Mouse (Mus musculus) ovary, postnatal 10 days (tissue): ENCODE measurements around the gene Aox4.

ENCODE experiments used
- DNase-seq: peaks from one replicate; pipeline ENCODE4 v3.0.0; 2022; ENCODE audit warnings: low spot score

The Aox4 gene

GRCm38 (mm10) chr1:58244487-58244886 lies 34.3 kb downstream of the Aox4 start:
- no peak for DNase-seq

DNA sequence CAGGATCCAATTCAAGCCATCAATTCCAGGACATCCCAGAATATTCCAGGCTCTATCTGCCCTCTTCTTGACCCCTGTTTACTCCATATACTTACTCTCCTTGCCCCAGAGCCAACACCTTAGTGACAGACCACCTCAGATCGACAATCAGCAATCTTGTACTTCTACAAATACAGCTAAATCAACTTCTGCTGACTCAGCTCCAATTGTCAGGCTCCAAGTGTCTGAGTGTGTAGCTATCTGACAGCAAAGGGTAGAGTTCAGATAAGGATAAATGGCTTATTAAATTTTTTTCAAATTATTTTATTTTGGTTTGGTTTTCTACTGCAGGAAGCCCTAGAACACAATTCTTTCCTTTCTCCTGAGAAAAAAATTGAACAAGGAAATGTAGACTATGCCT lies 38.3 kb downstream of the Aox4 start:
- DNase-seq = no peak

- DNase-seq = no peak
Observed at GRCm38 (mm10) chr1:58253466-58253865, 43.3 kb downstream of the Aox4 start.

GRCm38 (mm10) chr1:58257195-58257991 lies 47.2 kb downstream of the Aox4 start:
- no peak for DNase-seq

DNA sequence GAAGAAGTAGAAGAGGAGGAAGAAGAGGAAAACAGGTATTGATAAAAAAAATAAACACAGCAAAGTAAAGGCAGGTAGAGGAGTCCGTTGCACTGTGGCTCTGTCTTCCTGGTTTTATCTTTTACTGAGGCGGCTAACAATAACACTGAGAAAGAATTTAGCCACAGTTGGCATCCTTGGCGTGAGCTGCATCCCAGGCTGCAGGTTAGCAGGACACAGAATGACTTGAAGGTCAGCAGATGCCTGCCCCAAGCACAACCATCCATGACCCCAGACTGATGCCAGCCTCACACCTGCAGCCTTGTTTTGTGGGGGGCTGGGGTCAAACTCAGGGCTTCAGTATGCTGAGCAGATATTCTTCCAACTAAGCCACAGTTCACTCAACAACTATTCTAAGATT lies 50.1 kb downstream of the Aox4 start:
- DNase-seq = no peak

DNA sequence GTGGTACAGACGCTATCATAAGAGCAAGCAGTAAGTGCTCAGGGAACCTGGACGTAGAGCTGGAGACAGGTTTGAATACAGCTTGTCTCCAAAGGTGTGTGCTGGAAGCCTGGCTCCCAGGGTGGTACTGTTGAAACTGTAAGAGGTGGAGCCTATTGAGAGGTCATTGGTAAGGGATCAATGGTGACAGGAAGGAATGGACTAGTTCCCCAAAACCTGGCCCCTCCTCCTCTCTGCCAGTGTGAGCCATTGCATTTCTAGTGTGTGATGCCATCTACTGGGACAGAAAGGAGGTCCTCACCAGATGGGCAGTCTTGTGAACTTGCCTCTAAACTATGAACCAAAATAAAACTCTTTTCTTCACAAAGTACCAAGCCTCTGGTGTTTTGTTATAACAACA lies 58.0 kb downstream of the Aox4 start:
- DNase-seq = no peak

- DNase-seq = peak; percentile 28
Observed at GRCm38 (mm10) chr1:58270807-58271569, 60.8 kb downstream of the Aox4 start.

DNA sequence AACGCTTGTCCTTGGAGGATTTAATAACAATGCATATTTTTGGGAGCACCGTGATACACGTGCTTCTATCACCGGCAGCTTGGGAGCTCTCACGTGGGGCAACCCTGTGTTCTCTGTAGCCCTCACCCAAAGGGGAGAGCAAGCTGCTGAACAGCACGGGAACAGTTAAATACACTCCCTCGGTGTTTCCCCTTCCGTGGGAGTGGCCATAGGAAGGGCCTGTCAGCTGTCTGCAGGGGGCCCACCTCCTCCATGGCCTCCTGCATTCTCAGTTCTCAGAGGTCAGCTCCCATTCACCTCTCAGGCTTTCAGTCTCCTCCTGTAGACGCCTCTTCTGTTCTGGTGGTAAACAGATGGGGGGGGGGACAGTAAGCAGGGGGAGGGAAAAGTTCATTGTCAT lies 65.7 kb downstream of the Aox4 start:
- DNase-seq = no peak

DNA sequence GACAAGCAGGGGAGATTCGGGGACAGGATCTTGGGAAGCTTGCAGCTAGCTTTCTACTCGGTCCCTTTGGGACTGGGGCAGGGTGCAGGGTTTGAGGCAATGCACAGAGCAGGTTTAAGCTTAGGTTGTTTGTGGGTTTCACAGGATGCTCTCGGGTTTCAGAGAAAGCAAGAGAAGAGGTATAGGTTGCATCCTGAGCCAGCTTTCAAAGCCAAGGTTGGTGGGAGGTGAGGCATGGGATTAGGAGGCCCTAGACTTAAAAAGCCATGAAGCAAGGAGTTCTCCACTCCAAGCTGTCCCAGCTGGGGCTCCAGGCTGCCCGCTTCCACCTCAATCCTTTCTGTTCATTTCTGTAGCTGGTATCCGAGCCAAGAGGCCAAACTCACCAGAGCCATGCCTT lies 67.8 kb downstream of the Aox4 start, which contains the start of gene Aox2:
Gene Aox2 (plus strand): TSS at position 301 of the 400 bp plus-strand sequence.
- DNase-seq = no peak

DNA sequence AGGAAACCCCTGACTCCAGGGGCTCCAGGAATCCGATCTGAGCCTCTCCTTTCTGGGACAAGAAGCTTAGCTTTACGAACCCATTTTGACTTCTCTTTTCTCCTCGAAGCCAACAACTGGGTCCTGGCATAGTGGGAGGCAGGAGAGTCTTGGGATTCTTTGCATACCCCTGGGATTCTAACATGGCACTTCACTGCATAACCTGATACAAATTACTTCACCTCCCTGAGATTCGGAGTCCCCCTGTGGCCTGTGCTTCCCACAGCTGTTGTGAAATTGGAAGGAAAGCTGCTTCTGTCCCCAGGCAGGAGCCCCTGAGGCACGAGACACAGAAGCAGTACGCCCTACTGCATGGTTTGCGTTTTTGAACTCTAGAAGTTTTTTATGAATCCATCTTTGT lies 68.3 kb downstream of the Aox4 start:
- no peak for DNase-seq

- no peak for DNase-seq
Observed at GRCm38 (mm10) chr1:58280381-58280780, 70.2 kb downstream of the Aox4 start.

GRCm38 (mm10) chr1:58280939-58281624 lies 70.9 kb downstream of the Aox4 start:
- DNase-seq = no peak

- no peak for DNase-seq
Observed at GRCm38 (mm10) chr1:58281625-58281988, 71.4 kb downstream of the Aox4 start.

DNA sequence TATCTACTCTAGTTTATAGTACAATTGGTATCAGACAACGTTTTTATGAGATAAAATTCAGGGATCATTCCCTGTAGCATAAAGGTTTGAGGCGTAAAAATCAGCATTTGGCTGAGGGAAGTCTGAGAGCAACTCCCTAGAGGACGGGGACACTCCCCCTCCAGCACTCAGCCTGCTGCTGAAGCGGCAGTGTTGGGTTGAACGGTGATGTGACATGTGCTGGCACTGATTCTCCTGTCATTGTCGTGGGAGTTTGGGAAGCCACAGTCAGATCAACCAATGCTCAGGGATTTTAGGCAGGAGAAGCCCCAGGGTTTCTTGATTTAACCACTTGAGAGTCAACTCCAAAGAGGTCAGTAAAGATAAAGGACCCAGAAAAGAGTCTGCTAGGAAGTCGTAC lies 74.3 kb downstream of the Aox4 start:
- DNase-seq = no peak

- DNase-seq = no peak
Observed at GRCm38 (mm10) chr1:58288091-58288490, 77.9 kb downstream of the Aox4 start.

DNA sequence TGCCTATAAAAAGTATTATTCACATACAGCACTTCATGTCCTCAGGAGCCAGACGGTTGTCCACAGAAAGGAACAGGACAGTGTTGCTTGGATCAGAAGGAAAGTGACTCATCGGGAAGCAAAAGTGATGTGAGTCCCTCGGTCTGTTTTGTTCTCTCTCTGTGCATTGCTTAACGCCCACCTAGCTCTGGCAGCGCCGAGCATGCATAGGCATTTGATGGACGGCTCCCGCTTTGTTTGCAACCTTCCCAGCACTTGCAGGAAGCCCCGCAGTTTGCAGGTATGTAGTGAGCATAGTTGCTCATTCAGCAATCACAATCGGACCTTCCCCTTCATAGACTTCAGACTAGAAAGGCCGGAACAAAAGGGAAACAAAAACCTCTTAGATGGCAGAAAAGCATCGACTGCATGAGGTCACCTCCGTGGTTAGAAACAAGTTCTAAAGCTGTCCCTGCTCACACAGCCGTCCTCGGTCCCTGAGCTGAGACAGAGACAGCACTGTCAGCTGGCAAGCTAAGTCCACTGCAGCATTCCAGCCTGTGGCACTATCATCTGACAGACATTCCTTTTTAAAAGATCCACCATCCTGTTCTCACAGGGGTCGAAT lies 79.8 kb downstream of the Aox4 start:
- no peak for DNase-seq

DNA sequence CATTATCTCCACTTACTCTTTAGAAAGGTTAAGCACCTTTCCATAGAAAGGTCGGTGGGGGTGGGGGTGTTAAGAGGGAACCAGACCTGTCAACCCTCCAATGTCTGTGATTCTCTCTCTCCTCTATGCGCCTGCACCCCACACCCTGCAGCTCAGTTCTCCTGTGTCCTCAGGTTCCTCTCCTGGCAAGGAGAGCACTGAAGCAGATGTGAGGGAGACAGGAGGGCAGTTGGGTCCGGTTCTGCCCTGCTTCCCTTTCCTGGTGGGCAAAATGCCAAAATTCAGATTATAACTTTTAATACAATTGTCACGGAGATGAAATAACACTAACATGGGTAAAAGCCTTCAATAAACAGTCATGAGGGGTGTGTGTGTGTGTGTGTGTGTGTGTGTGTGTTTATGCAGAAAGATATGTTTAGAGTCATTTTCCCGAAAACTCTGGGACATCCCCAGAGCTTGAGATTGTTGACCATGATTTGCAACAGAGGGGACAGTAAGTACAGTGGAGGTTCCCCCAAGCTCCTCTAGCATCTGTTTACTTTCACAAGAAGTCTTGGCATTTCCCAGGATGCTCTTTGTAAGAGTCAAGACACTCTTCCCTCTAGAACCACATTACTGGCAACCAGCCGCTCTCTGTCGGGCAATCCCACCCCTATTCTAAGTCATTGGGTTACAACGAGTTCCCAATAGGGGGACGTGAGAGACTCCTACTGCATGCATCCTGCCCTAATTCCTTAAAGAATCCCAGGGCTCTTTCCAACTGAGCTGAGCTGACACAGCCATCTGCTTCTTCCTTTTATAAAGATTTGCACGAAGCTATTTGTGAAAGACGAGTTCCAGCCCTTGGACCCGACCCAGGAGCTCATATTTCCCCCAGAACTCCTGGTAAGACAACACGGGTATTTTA lies 81.5 kb downstream of the Aox4 start:
- DNase-seq = no peak

- DNase-seq = no peak
Observed at GRCm38 (mm10) chr1:58294730-58295129, 84.5 kb downstream of the Aox4 start.

- peak; percentile 35 for DNase-seq
Observed at GRCm38 (mm10) chr1:58296278-58296677, 86.1 kb downstream of the Aox4 start.

- DNase-seq = no peak
Observed at GRCm38 (mm10) chr1:58296821-58297220, 86.6 kb downstream of the Aox4 start.

GRCm38 (mm10) chr1:58298347-58298746 lies 88.2 kb downstream of the Aox4 start:
- no peak for DNase-seq
